Mouse (Mus musculus) ES-E14 (cell line): ENCODE measurements around the gene Mrtfa.

Source experiments
- CHD2 ChIP-seq: IDR thresholded peaks from 2 replicates; pipeline ENCODE4 v1.6.1; 2014; ENCODE audit warnings: mild to moderate bottlenecking, low read depth, low read length, inconsistent platforms
- HCFC1 ChIP-seq: IDR thresholded peaks from 2 replicates; pipeline ENCODE4 v1.6.1; 2012; ENCODE audit warnings: low read length, inconsistent platforms, borderline replicate concordance; ENCODE audit not compliant: insufficient read depth
- MAFK ChIP-seq: IDR thresholded peaks from 2 replicates; pipeline ENCODE4 v1.6.1; 2014; ENCODE audit warnings: mild to moderate bottlenecking, low read depth, low read length, inconsistent platforms; ENCODE audit not compliant: insufficient read depth
- ZC3H11A ChIP-seq: IDR thresholded peaks from 2 replicates; pipeline ENCODE4 v1.6.1; 2012; ENCODE audit warnings: low read depth, mild to moderate bottlenecking, inconsistent platforms, low read length, borderline replicate concordance
- ZNF384 ChIP-seq: IDR thresholded peaks from 2 replicates; pipeline ENCODE4 v1.6.1; 2012; ENCODE audit warnings: low read depth, low read length, inconsistent platforms

GRCm38 (mm10) chr15:81066976-81067375 is 123.6 kb downstream of the Mrtfa start:
- no peak for TF ChIP-seq CHD2
- no peak for TF ChIP-seq HCFC1
- TF ChIP-seq ZC3H11A, result no peak
- TF ChIP-seq ZNF384, result no peak
- no peak for TF ChIP-seq MAFK
